Mouse (Mus musculus): Measurements from ENCODE around the gene Fam214a. TPM values are rescaled to one million over a fixed set of nuclear protein-coding genes. Genes with fewer than 3 reads are reported as not detected.

Gene Fam214a
- total RNA-seq (2021) = 10 to 100 TPM; 35.3 to 37.5 TPM
- long read RNA-seq, experiment 1, full-length matches to known transcripts = 25 of 38 reads
- long read RNA-seq, experiment 1, partial matches to known transcripts = 8 of 38 reads
- long read RNA-seq, experiment 1, other reads (novel, unspliced or antisense) = 5 of 38 reads
- long read RNA-seq, experiment 2, full-length matches to known transcripts = 14 of 33 reads
- long read RNA-seq, experiment 2, partial matches to known transcripts = 5 of 33 reads
- long read RNA-seq, experiment 2, other reads (novel, unspliced or antisense) = 14 of 33 reads

DNA sequence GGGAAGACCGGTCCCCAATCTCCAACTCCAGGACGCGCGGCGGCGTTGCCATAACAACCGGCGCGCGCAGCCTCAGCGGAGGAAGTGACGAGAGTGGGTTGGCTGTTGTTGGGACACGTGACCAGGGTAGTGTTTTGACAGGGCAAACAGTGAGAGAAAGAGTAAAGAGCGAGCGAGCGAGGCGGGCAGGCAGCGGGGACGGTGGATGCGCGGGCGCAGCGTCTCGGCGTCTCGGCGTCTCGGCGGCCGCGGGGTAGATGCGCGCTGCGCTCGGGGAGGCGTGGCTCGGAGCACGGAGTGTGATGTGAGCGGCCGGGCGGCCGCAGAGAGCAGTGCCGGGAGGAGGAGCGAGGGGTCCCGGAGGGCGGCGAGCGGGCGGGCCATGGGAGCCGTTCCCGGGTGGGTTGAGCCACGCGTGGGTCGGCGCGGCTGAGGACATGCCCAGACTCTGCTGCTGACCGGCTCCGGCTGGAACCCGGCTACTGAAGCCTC lies at the start of gene Fam214a:
Gene Fam214a, plus strand, starts transcription at position 129 of the 492 bp plus-strand sequence.
- peak; percentile 95 for DNase-seq (ENCODE audit: extremely low spot score in 1 of 2, low spot score in 2 of 2)
- no peak for TF ChIP-seq CTCF (IDR thresholded peaks at IDR 0.05)
- Histone ChIP-seq H3K4me3 (peak within 1 kb of the TSS; percentile 73), H3K27ac (peak within 1 kb of the TSS; percentile 93)
- intact Hi-C loops (cut with DNase I) = loop anchor here (2.0 to 5.0 kb wide), 2 partner anchors 24 to 84 kb away; partner anchors contain the start of gene Arpp19

DNA sequence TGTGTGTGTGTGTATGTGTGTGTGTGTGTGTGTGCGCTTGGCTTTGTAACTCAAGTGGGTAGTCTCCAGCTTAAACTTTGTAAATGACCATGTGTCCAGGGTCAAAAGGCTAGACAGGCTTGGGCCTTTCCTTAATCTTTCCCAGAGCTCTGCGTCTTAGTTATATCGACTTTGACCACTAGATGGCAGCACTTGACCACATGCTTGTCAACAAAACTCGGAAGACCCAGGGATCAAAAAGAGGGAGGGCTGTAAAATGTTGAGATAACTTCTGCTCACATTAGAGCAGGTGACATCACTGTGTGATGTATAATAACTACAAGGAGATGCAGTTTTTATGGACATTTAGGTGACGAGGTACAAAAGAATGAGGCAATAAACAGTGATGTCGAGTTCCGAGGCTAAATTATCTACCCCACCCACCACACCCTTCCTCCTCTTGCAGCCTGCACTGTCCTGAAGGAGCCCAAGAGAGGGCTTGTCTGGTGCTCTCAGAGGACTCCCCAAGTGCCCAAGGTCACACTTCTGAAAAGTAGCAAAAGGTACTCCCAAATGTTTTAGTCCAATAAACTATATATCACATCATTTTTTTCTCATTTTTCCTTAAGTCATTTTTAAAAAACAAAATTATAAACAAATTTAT lies 47.7 kb upstream of the Fam214a start:
- intact Hi-C loops (cut with DNase I) = loop anchor here (2.0 to 10.0 kb wide), 5 partner anchors 46 to 380 kb away; no protein-coding TSS in a partner anchor
- TF ChIP-seq CTCF (IDR thresholded peaks at IDR 0.05) = peak; percentile 82

DNA sequence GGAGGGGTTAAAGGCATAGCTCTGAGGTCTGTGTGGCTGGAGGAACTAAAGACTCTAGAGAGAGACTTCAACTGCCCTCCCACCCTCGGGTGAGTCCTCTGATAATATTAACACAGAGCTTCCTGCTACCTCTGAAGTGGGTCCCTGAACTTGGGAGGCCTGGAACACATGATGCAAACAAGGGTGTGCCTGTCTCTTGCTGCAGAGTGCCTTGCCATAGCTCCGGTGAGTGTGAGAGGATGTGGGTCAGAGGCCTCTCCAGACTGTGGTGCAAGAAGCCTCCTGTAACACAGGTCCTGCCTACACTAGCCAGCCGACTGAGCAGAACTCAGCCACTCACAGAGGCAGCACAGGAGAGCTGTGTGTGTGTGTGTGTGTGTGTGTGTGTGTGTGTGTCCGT lies 45.7 kb upstream of the Fam214a start:
- TF ChIP-seq CTCF (IDR thresholded peaks at IDR 0.05) = no peak
- no peak overlapping the region for H3K4me3 ChIP-seq
- no peak overlapping the region for H3K27ac ChIP-seq
- intact Hi-C loops (cut with DNase I) = loop anchor here (5.0 to 10.0 kb wide), 4 partner anchors 95 to 378 kb away; no protein-coding TSS in a partner anchor
- DNase-seq (ENCODE audit: extremely low spot score in 1 of 2, low spot score in 2 of 2) = no peak

More for the DNA sequence above, 47.7 kb upstream of the Fam214a start:
- DNase-seq (ENCODE audit: extremely low spot score in 1 of 2, low spot score in 2 of 2) = peak; percentile 66
- H3K27ac ChIP-seq = no peak overlapping the region
- no peak overlapping the region for H3K4me3 ChIP-seq

DNA sequence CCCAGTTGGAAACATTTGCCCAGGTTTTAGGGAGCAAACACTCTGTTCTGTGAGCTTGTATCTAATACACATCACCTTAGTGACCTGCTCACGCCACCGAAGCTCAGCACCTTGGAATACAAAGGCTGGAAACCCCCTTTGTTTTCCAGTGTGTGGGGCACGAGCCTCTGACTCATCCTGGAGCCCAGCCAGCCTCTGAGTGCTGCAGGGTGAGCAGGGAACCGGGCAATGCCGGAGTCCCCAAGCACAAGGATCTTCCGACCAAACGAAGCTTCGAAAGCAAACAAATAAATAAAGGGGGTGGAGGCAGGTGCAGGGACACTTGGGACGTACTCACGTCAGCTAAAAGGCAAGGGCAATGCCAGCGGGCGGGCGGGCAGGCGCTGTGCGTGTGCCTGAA lies 43.4 kb upstream of the Fam214a start:
- H3K4me3 ChIP-seq = no peak overlapping the region
- no peak for DNase-seq (ENCODE audit: extremely low spot score in 1 of 2, low spot score in 2 of 2)
- TF ChIP-seq CTCF (IDR thresholded peaks at IDR 0.05) = no peak
- intact Hi-C loops (cut with DNase I) = loop anchor here (5.0 to 10.0 kb wide), 4 partner anchors 93 to 376 kb away; no protein-coding TSS in a partner anchor
- H3K27ac ChIP-seq = no peak overlapping the region

DNA sequence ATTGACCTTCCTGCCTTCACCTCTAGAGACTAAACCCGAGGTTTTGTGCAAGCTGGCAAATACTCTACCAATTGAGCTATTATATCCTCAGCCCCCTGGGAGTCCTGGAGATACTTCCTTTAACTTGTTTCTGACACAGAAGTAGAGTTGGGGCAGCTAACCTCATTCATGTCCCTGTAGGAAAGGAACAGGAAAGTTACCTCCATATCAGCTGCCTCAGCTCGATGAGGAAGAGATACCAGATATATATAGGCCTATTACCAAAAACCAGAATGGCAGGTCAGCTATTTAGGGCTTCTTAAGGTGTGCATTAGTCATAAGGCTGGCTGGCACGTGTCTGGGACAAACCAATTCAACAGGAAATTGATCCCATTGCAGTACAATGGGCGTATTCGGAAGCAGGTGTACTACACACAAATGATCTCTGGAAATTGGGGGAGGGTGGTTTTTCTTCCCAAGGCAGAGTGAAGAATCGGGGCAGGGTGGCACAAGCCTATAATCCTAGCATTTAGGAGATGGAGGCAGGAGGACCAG lies 42.4 kb upstream of the Fam214a start:
- intact Hi-C loops (cut with DNase I) = no loop called here
- no peak overlapping the region for H3K27ac ChIP-seq
- no peak for TF ChIP-seq CTCF (IDR thresholded peaks at IDR 0.05)

DNA sequence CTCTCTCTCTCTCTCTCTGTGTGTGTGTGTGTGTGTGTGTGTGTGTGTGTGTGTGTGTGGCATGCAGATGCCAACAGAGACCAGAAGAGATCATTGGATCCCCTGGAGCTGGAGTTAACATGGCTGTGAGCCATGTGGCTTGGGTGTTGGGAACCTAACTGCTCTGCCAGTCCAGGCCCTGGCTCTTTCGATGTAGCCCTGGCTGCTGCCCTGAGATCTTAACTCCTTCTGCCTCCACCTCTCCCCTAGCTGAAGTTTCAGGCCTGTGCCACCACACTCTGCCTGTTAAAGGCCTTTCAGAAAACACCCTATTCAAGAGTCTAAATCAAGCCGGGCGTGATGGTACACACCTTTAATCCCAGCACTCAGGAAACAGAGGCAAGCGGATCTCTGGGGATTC lies 41.3 kb upstream of the Fam214a start:
- Histone ChIP-seq H3K4me3 (no peak overlapping the region), H3K27ac (no peak overlapping the region)
- no peak for DNase-seq (ENCODE audit: extremely low spot score in 1 of 2, low spot score in 2 of 2)
- intact Hi-C loops (cut with DNase I) = no loop called here
- TF ChIP-seq CTCF (IDR thresholded peaks at IDR 0.05) = no peak

More for the DNA sequence above, 42.4 kb upstream of the Fam214a start:
- no peak overlapping the region for H3K4me3 ChIP-seq
- no peak for DNase-seq (ENCODE audit: extremely low spot score in 1 of 2, low spot score in 2 of 2)

DNA sequence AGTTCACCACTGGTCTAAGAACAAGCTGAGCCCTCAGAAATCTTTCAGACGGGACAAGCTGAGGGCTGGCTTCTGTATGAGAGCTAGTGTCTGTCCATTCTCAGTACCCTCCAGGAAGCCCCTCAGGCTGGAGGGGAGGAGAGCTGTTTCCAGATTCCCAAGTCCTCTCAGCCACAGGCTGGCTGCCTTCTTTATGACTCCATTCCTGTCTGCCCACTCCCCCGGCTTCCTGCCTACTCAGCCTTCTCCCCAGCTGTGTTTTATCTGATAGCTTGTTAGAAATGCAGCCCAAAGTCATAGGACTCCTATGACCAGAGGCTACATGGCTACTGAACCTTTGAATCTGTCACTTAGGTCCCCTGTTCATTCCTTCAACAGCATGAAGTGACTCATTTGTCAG lies 40.8 kb upstream of the Fam214a start:
- Histone ChIP-seq H3K4me3 (no peak overlapping the region), H3K27ac (no peak overlapping the region)
- TF ChIP-seq CTCF (IDR thresholded peaks at IDR 0.05) = no peak
- intact Hi-C loops (cut with DNase I) = no loop called here
- DNase-seq (ENCODE audit: extremely low spot score in 1 of 2, low spot score in 2 of 2) = no peak

DNA sequence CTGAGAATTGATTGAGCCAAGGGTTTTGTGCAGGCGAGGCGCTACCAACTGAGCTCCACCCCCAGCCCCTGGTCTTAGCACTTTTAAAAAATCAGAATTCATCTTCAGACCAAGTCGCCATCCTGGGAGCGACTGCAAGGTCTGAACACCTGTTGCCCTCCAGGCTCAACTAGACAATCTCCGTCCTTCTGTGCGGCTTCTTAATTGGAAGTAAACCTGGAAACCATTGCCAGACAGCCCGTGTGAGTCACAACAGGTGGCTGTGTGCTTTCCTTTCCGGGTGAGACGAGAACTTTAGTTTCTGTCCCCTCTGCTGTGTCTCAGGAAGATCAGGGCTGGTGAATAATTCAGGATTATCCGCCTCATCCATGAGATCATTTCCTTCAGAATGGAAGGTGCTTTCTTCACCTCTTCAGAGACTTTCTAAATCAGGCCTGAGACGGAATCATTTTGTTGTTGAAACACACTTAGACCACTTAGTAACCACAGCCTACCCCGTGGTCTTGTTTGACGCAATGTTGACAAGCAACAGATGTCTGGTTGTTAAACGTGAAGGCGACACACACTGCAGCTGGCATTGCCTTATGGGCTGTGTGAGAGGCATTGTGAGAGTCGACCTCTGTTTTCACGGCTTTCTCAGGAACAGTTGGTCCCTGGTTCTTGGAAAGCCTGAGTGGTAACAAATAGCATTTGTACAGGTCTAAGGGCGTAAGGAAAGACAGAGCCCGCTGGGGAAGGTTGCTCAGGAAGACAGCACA lies 39.9 kb upstream of the Fam214a start:
- intact Hi-C loops (cut with DNase I) = no loop called here
- Histone ChIP-seq H3K27ac (no peak overlapping the region), H3K4me3 (no peak overlapping the region)
- no peak for DNase-seq (ENCODE audit: extremely low spot score in 1 of 2, low spot score in 2 of 2)
- TF ChIP-seq CTCF (IDR thresholded peaks at IDR 0.05) = no peak

DNA sequence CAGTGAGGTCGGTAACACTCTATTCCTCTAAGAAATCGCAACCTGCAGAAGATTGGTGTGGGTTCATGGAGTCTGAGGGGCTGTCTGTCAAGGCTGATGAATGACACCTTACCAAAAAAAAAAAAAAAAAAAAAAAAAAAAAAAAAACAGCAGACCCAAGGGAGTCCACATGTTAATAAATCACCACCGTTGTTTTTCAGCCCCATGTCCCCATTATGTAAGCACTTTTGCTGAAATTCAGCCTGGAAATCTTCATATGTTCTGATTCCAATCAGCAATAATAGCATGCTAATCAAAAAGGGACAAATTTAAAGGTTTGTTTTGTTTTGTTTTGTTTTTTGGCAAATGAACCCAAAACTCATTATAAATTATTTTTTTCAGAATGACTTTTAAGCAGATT lies 37.1 kb upstream of the Fam214a start:
- no peak for TF ChIP-seq CTCF (IDR thresholded peaks at IDR 0.05)
- no peak overlapping the region for H3K27ac ChIP-seq
- DNase-seq (ENCODE audit: extremely low spot score in 1 of 2, low spot score in 2 of 2) = no peak
- intact Hi-C loops (cut with DNase I) = no loop called here
- no peak overlapping the region for H3K4me3 ChIP-seq

DNA sequence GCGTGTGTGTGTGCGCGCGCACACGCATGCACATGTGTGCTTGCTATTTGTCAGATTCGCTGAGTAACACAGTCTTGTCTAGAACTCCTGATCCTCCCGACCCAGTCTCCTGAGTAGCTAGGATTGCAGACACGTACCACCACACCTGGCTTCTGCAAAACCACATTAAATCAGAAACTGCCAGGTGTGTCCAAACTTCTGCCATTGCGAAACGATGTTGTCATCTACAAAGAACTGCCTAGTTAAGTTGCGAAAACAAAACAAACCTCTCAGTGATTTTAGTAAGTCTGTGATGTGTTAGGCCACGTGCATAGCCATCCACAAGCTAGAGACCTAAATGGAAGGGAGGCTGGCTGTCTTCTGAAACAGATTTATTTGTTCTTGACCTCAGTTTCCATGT lies 32.2 kb upstream of the Fam214a start:
- no peak for DNase-seq (ENCODE audit: extremely low spot score in 1 of 2, low spot score in 2 of 2)
- intact Hi-C loops (cut with DNase I) = no loop called here
- no peak overlapping the region for H3K27ac ChIP-seq
- no peak overlapping the region for H3K4me3 ChIP-seq
- no peak for TF ChIP-seq CTCF (IDR thresholded peaks at IDR 0.05)

DNA sequence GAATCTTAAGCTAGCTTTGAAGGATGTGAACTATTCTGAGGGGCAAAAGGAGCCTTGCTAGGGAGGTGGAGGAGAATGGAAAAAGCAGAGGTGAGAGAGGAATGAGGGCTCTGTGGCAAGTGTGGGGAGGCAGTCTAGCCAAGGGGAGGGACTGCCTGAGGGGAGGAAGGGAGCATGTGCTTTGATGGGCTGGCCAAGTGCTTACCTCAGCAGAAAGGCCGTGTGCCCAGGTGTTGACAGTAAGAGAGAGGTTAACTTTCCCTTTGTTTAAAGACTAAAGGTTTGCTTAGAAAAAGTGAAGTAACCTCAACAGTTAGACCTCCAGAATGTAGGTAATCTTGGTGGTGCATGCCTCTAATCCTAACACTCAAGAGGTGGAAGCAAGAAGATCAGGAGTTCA lies 31.3 kb upstream of the Fam214a start:
- no peak for TF ChIP-seq CTCF (IDR thresholded peaks at IDR 0.05)
- no peak overlapping the region for H3K4me3 ChIP-seq
- no peak overlapping the region for H3K27ac ChIP-seq
- intact Hi-C loops (cut with DNase I) = no loop called here
- DNase-seq (ENCODE audit: extremely low spot score in 1 of 2, low spot score in 2 of 2) = no peak

Data from left cerebral cortex, adult 2 months (tissue).